Mouse (Mus musculus): ENCODE measurements at regions not wholly inside any gene's neighbourhood (a gene's known extent, or its start where the extent isn't known, plus 50 kb on each side); places are given as distances from the start of the nearest gene placed in this dataset.

DNA sequence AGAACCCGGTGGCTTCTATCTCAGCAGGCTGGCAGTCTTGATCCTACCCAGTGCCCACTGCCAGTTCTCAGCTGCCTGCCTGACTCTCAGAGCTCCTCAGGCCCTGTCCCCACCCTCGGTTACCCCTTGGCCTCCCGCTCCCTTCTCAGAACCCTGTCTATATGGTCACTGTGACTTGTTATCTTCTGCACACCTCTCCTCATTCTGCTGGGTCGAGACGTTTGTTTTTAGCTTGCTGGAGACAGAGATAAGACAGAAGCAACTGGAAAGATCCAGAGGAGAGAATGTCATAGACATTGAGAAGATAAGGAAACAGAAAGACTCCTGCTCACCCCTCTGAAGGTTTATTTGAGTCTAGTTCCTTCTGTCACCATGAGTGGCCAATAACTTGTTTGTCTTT lies 53.8 kb upstream of the Phc1 start:
- Histone ChIP-seq H3K9me3 (replicated peaks; ENCODE audit: control insufficient read depth, low read length, poor library complexity, severe bottlenecking) (no peaks in the 10 kb centered on the region), H3K36me3 (ENCODE audit: control insufficient read depth, insufficient read depth, low read length) (no peaks in the 10 kb centered on the region), H3K4me2 (ENCODE audit: low read length) (no peak overlapping the region), H3K4me1 (ENCODE audit: control insufficient read depth, insufficient read depth, low read length) (peaks cover 4% of the 10 kb centered on the region; the same call in 1 of the 2 replicates), H3K9ac (ENCODE audit: low read depth, low read length) (no peak overlapping the region), H3K4me3 (ENCODE audit: low read depth, low read length) (no peak overlapping the region), H3K27me3 (ENCODE audit: control insufficient read depth, insufficient read depth, low read depth, low read length) (no peaks in the 10 kb centered on the region), H3K27ac (ENCODE audit: low read length) (no peak overlapping the region)
- no peak for ATAC-seq
- WGBS = 83% methylated on average over 5 of the region's 5 CpGs

DNA sequence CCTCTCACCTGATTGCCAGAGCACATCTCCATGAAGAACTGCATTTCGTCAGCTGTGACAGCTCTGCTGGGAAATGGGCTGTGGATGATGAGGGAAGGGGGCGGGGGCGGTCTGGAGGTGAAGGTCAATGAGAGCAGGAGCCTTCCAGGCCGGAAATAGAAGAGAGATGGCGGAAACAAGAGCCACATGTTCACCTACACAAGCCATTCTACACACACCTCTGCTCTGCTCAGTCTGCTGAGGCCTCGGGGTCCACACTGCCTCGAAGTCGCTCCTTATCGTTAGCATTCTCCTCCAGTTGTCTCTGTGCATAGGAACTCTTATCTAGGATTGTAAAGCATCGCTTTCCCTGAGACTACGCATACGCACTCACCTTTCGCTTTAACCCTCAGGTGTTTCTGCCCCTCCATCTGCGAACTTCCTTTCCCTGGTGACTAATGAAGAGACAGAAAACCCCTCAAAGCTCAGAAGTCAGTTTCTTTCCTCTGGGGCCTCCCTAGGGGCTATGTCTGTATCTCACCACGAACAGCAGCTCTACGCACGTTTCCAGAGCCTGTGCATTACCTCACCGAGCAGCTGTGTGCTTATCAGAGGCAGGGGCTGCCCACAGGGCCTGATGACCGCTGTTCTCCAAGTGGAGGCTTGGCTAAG lies 53.0 kb upstream of the Phc1 start:
- H3K9me3 ChIP-seq (replicated peaks; ENCODE audit: control insufficient read depth, low read length, poor library complexity, severe bottlenecking) = no peaks in the 10 kb centered on the region
- no peak; the same call in 1 of the 2 replicates for ATAC-seq
- no peaks in the 10 kb centered on the region for H3K36me3 ChIP-seq (ENCODE audit: control insufficient read depth, insufficient read depth, low read length)
- H3K27ac ChIP-seq (ENCODE audit: low read length) = no peak overlapping the region
- peaks cover 4% of the 10 kb centered on the region; the same call in 1 of the 2 replicates for H3K4me1 ChIP-seq (ENCODE audit: control insufficient read depth, insufficient read depth, low read length)
- H3K4me2 ChIP-seq (ENCODE audit: low read length) = no peak overlapping the region
- H3K27me3 ChIP-seq (ENCODE audit: control insufficient read depth, insufficient read depth, low read depth, low read length) = no peaks in the 10 kb centered on the region
- H3K4me3 ChIP-seq (ENCODE audit: low read depth, low read length) = no peak overlapping the region
- no peak overlapping the region for H3K9ac ChIP-seq (ENCODE audit: low read depth, low read length)
- 78% methylated on average over 19 of the region's 19 CpGs for WGBS

DNA sequence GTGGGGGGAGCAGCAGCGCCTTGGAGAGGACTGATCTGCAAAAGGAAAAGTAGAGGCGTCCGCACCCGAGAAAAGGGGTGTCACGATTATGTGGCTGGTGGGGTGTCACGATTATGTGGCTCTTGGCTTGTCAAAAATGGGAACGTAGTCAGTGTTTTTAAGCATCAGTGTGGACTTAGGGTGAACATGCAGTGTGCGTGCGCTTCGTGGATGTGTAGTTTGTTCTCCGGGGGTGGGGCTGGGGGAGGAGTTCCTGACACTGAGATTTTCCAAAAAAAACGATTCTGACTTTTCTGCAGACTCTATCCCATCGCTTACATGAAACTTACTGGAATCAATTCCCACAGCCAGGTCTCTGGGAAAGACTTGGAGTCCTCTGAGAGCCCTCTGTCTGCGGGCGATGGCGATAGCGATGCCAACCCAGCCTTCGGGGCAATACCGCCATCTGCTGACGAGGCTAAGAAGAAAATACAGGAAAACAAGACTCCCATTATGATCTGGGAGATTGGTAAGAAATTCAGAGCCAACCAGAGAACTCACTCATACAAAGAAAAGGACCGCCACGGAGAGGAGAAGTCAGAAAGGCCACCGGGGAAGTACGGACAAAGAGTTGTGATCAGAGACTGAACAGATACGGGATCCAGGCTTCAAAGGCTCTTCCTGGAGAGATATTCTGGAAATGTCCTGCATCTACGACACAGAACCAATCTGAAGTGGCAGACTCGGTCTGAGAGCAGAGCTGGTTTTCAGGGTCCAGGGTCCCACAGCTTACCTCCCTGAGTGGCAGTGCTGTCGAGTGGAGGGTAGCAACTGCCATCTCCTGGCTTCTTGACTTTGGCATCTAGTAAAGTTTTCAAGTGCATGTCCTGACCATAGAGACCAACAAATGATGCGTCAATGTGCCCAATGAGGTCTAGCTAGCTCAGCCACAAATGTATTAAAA lies 51.6 kb upstream of the Phc1 start:
- ATAC-seq = peak; percentile 80
- Histone ChIP-seq H3K4me3 (ENCODE audit: low read depth, low read length) (no peak overlapping the region), H3K27ac (ENCODE audit: low read length) (no peak overlapping the region), H3K9ac (ENCODE audit: low read depth, low read length) (peak overlapping the region; percentile 17), H3K27me3 (ENCODE audit: control insufficient read depth, insufficient read depth, low read depth, low read length) (no peaks in the 10 kb centered on the region), H3K9me3 (replicated peaks; ENCODE audit: control insufficient read depth, low read length, poor library complexity, severe bottlenecking) (no peaks in the 10 kb centered on the region), H3K4me2 (ENCODE audit: low read length) (peak overlapping the region; percentile 33), H3K36me3 (ENCODE audit: control insufficient read depth, insufficient read depth, low read length) (no peaks in the 10 kb centered on the region), H3K4me1 (ENCODE audit: control insufficient read depth, insufficient read depth, low read length) (peaks cover 4% of the 10 kb centered on the region; the same call in 1 of the 2 replicates)
- WGBS = 32% methylated on average over 29 of the region's 29 CpGs

DNA sequence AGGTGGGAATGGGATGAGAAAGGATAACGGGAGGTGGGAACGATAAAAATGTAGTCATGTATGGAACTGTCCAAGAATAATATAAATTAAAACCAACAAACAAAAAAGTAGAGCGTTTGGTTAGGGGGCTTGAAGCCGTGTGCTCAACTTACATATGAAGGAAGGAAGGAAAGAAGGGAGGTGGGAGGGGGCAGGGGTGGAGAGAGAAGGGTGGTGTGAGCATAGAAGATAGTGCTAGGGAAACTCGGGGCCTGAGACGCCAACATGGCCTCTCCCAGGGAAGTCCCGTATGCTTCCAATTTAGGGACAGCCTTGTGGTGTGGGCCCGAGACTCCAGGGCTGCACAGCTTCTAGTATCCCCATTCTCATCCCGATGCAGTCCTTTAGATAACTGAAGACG lies 50.8 kb upstream of the Phc1 start:
- Histone ChIP-seq H3K4me3 (ENCODE audit: low read depth, low read length) (no peak overlapping the region), H3K4me2 (ENCODE audit: low read length) (no peak overlapping the region), H3K27ac (ENCODE audit: low read length) (no peak overlapping the region), H3K4me1 (ENCODE audit: control insufficient read depth, insufficient read depth, low read length) (peaks cover 4% of the 10 kb centered on the region; the same call in 1 of the 2 replicates), H3K27me3 (ENCODE audit: control insufficient read depth, insufficient read depth, low read depth, low read length) (no peaks in the 10 kb centered on the region), H3K9ac (ENCODE audit: low read depth, low read length) (no peak overlapping the region), H3K9me3 (replicated peaks; ENCODE audit: control insufficient read depth, low read length, poor library complexity, severe bottlenecking) (no peaks in the 10 kb centered on the region), H3K36me3 (ENCODE audit: control insufficient read depth, insufficient read depth, low read length) (no peaks in the 10 kb centered on the region)
- WGBS = 84% methylated on average over 10 of the region's 10 CpGs
- no peak for ATAC-seq

DNA sequence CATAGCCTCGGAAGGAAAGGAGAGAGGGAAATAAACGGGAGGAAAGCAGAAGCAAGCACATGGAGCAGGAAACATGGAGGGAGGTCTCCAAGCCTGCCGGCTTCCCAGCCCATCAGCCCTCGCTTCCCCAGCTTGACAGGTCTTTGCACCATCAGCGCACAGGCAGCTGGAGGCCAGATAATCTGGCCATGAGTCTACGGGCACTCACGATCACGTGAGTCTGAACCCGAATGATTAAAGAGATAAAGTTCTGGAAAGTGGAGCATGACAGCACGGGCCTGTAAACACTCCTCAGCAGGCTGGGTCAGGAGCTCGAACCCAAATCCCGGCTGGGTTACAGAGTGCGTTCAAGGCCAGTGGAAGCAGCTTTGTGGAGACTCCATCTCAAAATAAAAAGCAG lies 50.4 kb upstream of the Phc1 start:
- Histone ChIP-seq H3K4me3 (ENCODE audit: low read depth, low read length) (no peak overlapping the region), H3K9me3 (replicated peaks; ENCODE audit: control insufficient read depth, low read length, poor library complexity, severe bottlenecking) (no peaks in the 10 kb centered on the region), H3K9ac (ENCODE audit: low read depth, low read length) (no peak overlapping the region), H3K27me3 (ENCODE audit: control insufficient read depth, insufficient read depth, low read depth, low read length) (no peaks in the 10 kb centered on the region), H3K27ac (ENCODE audit: low read length) (no peak overlapping the region), H3K4me1 (ENCODE audit: control insufficient read depth, insufficient read depth, low read length) (peaks cover 4% of the 10 kb centered on the region; the same call in 1 of the 2 replicates), H3K36me3 (ENCODE audit: control insufficient read depth, insufficient read depth, low read length) (no peaks in the 10 kb centered on the region), H3K4me2 (ENCODE audit: low read length) (no peak overlapping the region)
- ATAC-seq = no peak
- WGBS = 81% methylated on average over 13 of the region's 13 CpGs

Measured in midbrain, embryonic 16.5 days (tissue).